Mouse (Mus musculus): ENCODE results near the gene Olfr493.

- no peak for TF ChIP-seq TAL1 (conservative IDR thresholded peaks at IDR 0.05; ENCODE audit: low read depth, low read length)
- TF ChIP-seq CTCF (IDR thresholded peaks at IDR 0.05; ENCODE audit: low read depth, low read length): no peak
- no peak for TF ChIP-seq GATA1 (IDR thresholded peaks at IDR 0.05; ENCODE audit: borderline replicate concordance, low read length)
- no peak for TF ChIP-seq GATA2 (IDR thresholded peaks at IDR 0.05; ENCODE audit: borderline replicate concordance, low read depth, low read length)
Measured at GRCm38 (mm10) chr7:108323574-108323973, 23.2 kb downstream of the Olfr493 start, which contains the start of gene Olfr492.
